ENCODE assay signal across 12 mouse cellular contexts in the genomic region with DNA sequence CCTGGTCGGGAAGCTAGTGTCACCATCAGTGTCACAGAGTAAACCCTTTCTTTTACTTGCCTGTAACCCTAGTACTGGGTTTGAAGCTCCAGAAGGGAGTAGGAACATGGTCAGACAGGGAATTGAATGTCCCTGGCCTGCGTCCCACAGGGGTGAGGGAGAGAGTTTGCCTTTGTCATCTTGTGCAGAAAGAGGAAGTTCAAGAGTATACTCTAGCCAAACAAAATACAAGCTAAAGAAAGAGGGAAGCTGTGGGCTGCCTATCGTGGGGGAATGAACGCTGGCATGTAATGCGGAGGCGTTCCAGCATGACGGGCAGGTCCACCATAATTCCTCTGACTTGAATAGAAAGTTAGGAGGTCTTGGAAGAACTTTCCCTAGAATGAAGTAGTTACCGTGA. TPM values are rescaled to one million over a fixed set of nuclear protein-coding genes. Genes with fewer than 3 reads are reported as not detected.
DNase-seq lines count a peak whose midpoint lies in the region; ATAC-seq lines count a peak whose summit lies in the region.
"Had no signal": no experiment of that assay in that cellular context is flagged by ENCODE, and none has a peak within 500 bp of the region (broad histone marks: within the 10 kb centered on the region; RNA-seq: fewer than 3 reads in every experiment).

No protein-coding gene starts in this region.

- no peak overlapping the region for H3K4me3 ChIP-seq in liver, embryonic 15.5 days (replicated peaks)
- H3K4me3 ChIP-seq: hindbrain, embryonic 12.5 days had no signal

- no peak for ATAC-seq in liver, embryonic 15.5 days (ENCODE audit: insufficient read depth)

- H3K36me3 ChIP-seq in liver, embryonic 15.5 days (replicated peaks) = 0 out of 2 replicates have a peak, but pooled peaks cover 5% of the 10 kb centered on the region
- H3K36me3 ChIP-seq: hindbrain, embryonic 12.5 days had no signal

- intact Hi-C loops in gastrocnemius, postnatal 14 days (cut with DNase I; ENCODE audit: low total_unique reads) = no loop called here
- intact Hi-C loops in gastrocnemius, postnatal 36 days (cut with DNase I) = no loop called here

- WGBS in liver, embryonic 15.5 days (ENCODE audit: insufficient replicate concordance) = 19% methylated on average over 8 of the region's 8 CpGs

- H3K27me3 ChIP-seq in liver, embryonic 15.5 days = no peaks in the 10 kb centered on the region
- H3K27me3 ChIP-seq: hindbrain, embryonic 12.5 days had no signal

- H3K27ac ChIP-seq in liver, embryonic 15.5 days (replicated peaks) = 0 out of 2 replicates have a peak overlapping the region, but pooled peaks have one; percentile 4
- H3K27ac ChIP-seq: hindbrain, embryonic 12.5 days had no signal

- no peak overlapping the region for H3K4me2 ChIP-seq in liver, embryonic 15.5 days
- H3K4me2 ChIP-seq: hindbrain, embryonic 12.5 days had no signal

- no peaks in the 10 kb centered on the region for H3K9me3 ChIP-seq in liver, embryonic 15.5 days (replicated peaks)
- H3K9me3 ChIP-seq: hindbrain, embryonic 12.5 days had no signal

- H3K4me1 ChIP-seq in liver, embryonic 15.5 days (replicated peaks) = peaks cover 13% of the 10 kb centered on the region
- H3K4me1 ChIP-seq: hindbrain, embryonic 12.5 days had no signal

- peak; percentile 17 for DNase-seq in gastrocnemius, postnatal 14 days
- DNase-seq in gastrocnemius, postnatal 36 days = no peak
- peak; percentile 89 for DNase-seq in 416B (ENCODE audit: low read depth)
- peak; percentile 51 for DNase-seq in c-Kit-positive CD71-negative TER-119-negative erythroid progenitor cells, embryonic 14.5 days (ENCODE audit: low read depth)
- no peak for DNase-seq in cerebellum, adult 11 months
- DNase-seq in cerebellum, postnatal 36 days = no peak
- no peak for DNase-seq in frontal cortex, postnatal 25 days (ENCODE audit: low spot score in 2 of 2)

- no peak overlapping the region for H3K9ac ChIP-seq in liver, embryonic 15.5 days
- H3K9ac ChIP-seq: hindbrain, embryonic 12.5 days had no signal

RNA-seq across cellular contexts. Expression of a gene that starts 6.2 kb away (rescaled TPM):
- 1 to 10 TPM; 4.1 to 5.9 TPM for total RNA-seq in gastrocnemius, postnatal 14 days (2021)
- 1 to 10 TPM; 3.0 to 3.4 TPM for total RNA-seq in gastrocnemius, postnatal 36 days (2021)
- polyA plus RNA-seq in liver, embryonic 15.5 days (2015; fragmentation: Nextera tagmentation; extraction: Ambion mirVana) = 54.3 and 58.4 TPM in 2 replicates

RNA-seq across cellular contexts. Expression of a gene that starts 20.7 kb away (rescaled TPM):
- total RNA-seq in gastrocnemius, postnatal 14 days (2021) = 1 to 10 TPM; 2.7 to 2.9 TPM
- 1 to 10 TPM; 4.2 to 9.4 TPM for total RNA-seq in gastrocnemius, postnatal 36 days (2021)
- polyA plus RNA-seq in liver, embryonic 15.5 days (2015; fragmentation: Nextera tagmentation; extraction: Ambion mirVana) = 15.6 and 16.8 TPM in 2 replicates

RNA-seq across cellular contexts. Expression of a gene that starts 41.9 kb away (rescaled TPM):
- total RNA-seq in gastrocnemius, postnatal 14 days (2021) = not detected
- not detected for total RNA-seq in gastrocnemius, postnatal 36 days (2021)
- polyA plus RNA-seq in liver, embryonic 15.5 days (2015; fragmentation: Nextera tagmentation; extraction: Ambion mirVana) = 0.53 and 0.93 TPM in 2 replicates
- polyA plus RNA-seq: hindbrain, embryonic 12.5 days; limb, embryonic 11.5 days had no signal

RNA-seq across cellular contexts. Expression of a gene that starts 50.2 kb away (rescaled TPM):
- total RNA-seq in gastrocnemius, postnatal 14 days (2021) = not detected
- not detected for total RNA-seq in gastrocnemius, postnatal 36 days (2021)
- polyA plus RNA-seq in liver, embryonic 15.5 days (2015; fragmentation: Nextera tagmentation; extraction: Ambion mirVana) = not detected in 2 replicates
- polyA plus RNA-seq: brain, embryonic 14.5 days; embryonic facial prominence, embryonic 14.5 days; hindbrain, embryonic 12.5 days; limb, embryonic 11.5 days had no signal

Comparison
In these comparisons a context has a peak if more than half of its experiments do, and no peak if none do; other contexts are left out.
1. DNase-seq: peak in gastrocnemius, postnatal 14 days (single experiment), 416B (single experiment) and c-Kit-positive CD71-negative TER-119-negative erythroid progenitor cells, embryonic 14.5 days (single experiment); none in gastrocnemius, postnatal 36 days (0 of 2), cerebellum, adult 11 months (single experiment), cerebellum, postnatal 36 days (0 of 2) and frontal cortex, postnatal 25 days (0 of 2).